Comparison of ENCODE assay signal across 24 mouse cellular contexts in genomic region chr5:115015121-115015520, GRCm38 (mm10). TPM values are rescaled to one million over a fixed set of nuclear protein-coding genes. Genes with fewer than 3 reads are reported as not detected.
DNase-seq lines count a peak whose midpoint lies in the region; ATAC-seq and TF ChIP-seq lines count a peak whose summit lies in the region.
"Had no signal": no experiment of that assay in that cellular context is flagged by ENCODE, and none has a peak within 500 bp of the region (broad histone marks: within the 10 kb centered on the region; RNA-seq: fewer than 3 reads in every experiment).

No protein-coding gene starts in this region.

- intact Hi-C loops in heart, postnatal 10 days (cut with DNase I): no loop called here

- TF ChIP-seq EP300 in liver, embryonic 14.5 days (IDR thresholded peaks at IDR 0.05; ENCODE audit: low read depth): no peak

- H3K27ac ChIP-seq in heart, embryonic 12.5 days (ENCODE audit: poor library complexity, severe bottlenecking): peak overlapping the region; percentile 44
- peak overlapping the region; percentile 20; the same call in 1 of the 2 replicates for H3K27ac ChIP-seq in liver, embryonic 12.5 days
- H3K27ac ChIP-seq in liver, embryonic 14.5 days: no peak overlapping the region
- H3K27ac ChIP-seq in forebrain, embryonic 15.5 days (replicated peaks): no peak overlapping the region
- H3K27ac ChIP-seq: embryonic facial prominence, embryonic 12.5 days; midbrain, embryonic 10.5 days; neural tube, embryonic 13.5 days had no signal

- no peak overlapping the region; the same call in 1 of the 2 replicates for H3K9ac ChIP-seq in heart, embryonic 12.5 days
- H3K9ac ChIP-seq in liver, embryonic 12.5 days: 0 out of 2 replicates have a peak overlapping the region, but pooled peaks have one; percentile 22
- H3K9ac ChIP-seq in liver, embryonic 14.5 days (replicated peaks): no peak overlapping the region
- no peak overlapping the region for H3K9ac ChIP-seq in forebrain, embryonic 15.5 days (replicated peaks)
- H3K9ac ChIP-seq: embryonic facial prominence, embryonic 12.5 days; neural tube, embryonic 13.5 days had no signal

- no peaks in the 10 kb centered on the region for H3K9me3 ChIP-seq in heart, embryonic 12.5 days (replicated peaks)
- H3K9me3 ChIP-seq in liver, embryonic 12.5 days (replicated peaks): no peaks in the 10 kb centered on the region
- no peaks in the 10 kb centered on the region for H3K9me3 ChIP-seq in liver, embryonic 14.5 days (ENCODE audit: control insufficient read depth, low read length)
- H3K9me3 ChIP-seq in forebrain, embryonic 15.5 days: no peaks in the 10 kb centered on the region
- H3K9me3 ChIP-seq: embryonic facial prominence, embryonic 12.5 days; midbrain, embryonic 10.5 days; neural tube, embryonic 13.5 days had no signal

- H3K27me3 ChIP-seq in heart, embryonic 12.5 days (replicated peaks): no peaks in the 10 kb centered on the region
- no peaks in the 10 kb centered on the region for H3K27me3 ChIP-seq in liver, embryonic 12.5 days (replicated peaks)
- H3K27me3 ChIP-seq in liver, embryonic 14.5 days (ENCODE audit: control insufficient read depth, insufficient read depth, low read length): no peaks in the 10 kb centered on the region
- no peaks in the 10 kb centered on the region for H3K27me3 ChIP-seq in forebrain, embryonic 15.5 days
- H3K27me3 ChIP-seq: embryonic facial prominence, embryonic 12.5 days; neural tube, embryonic 13.5 days; Patski had no signal

- H3K4me1 ChIP-seq in heart, embryonic 12.5 days (replicated peaks): peaks cover 63% of the 10 kb centered on the region
- peaks cover 84% of the 10 kb centered on the region for H3K4me1 ChIP-seq in liver, embryonic 12.5 days
- peaks cover 55 to 62% of the 10 kb centered on the region in 2 experiments for H3K4me1 ChIP-seq in liver, embryonic 14.5 days (replicated peaks; ENCODE audit: control insufficient read depth in 2 of 2, insufficient read depth in 2 of 2, low read length in 1 of 2)
- H3K4me1 ChIP-seq in forebrain, embryonic 15.5 days: peaks cover 40% of the 10 kb centered on the region

- no peak for DNase-seq in heart, postnatal 10 days
- DNase-seq in liver: no peak
- peak; percentile 29 for DNase-seq in A20 (ENCODE audit: low read depth, low spot score)
- DNase-seq in liver, embryonic 14.5 days (ENCODE audit: low read depth in 3 of 3, low spot score in 3 of 3): no peak
- DNase-seq in B cell, adult 2 months: no peak
- DNase-seq: adrenal gland, postnatal 36 days; cerebellum, adult 8-10 months; kidney, adult 8-10 months; kidney, postnatal 25 days; lung, adult 2 months had no signal

- WGBS in heart, embryonic 12.5 days: 43% methylated on average over 4 of the region's 4 CpGs
- WGBS in liver, embryonic 12.5 days (ENCODE audit: insufficient replicate concordance): 53% methylated on average over 4 of the region's 4 CpGs
- 39% methylated on average over 4 of the region's 4 CpGs for WGBS in liver, embryonic 14.5 days (ENCODE audit: insufficient replicate concordance)
- 28% methylated on average over 4 of the region's 4 CpGs for WGBS in forebrain, embryonic 15.5 days

- no peaks in the 10 kb centered on the region for H3K36me3 ChIP-seq in heart, embryonic 12.5 days
- H3K36me3 ChIP-seq in liver, embryonic 12.5 days: peaks cover 6% of the 10 kb centered on the region; the same call in 1 of the 2 replicates
- no peaks in the 10 kb centered on the region for H3K36me3 ChIP-seq in liver, embryonic 14.5 days (replicated peaks; ENCODE audit: control insufficient read depth, insufficient read depth, low read depth)
- no peaks in the 10 kb centered on the region for H3K36me3 ChIP-seq in forebrain, embryonic 15.5 days
- H3K36me3 ChIP-seq: embryonic facial prominence, embryonic 12.5 days; neural tube, embryonic 13.5 days had no signal

- no peak overlapping the region for H3K4me3 ChIP-seq in heart, embryonic 12.5 days
- H3K4me3 ChIP-seq in liver, embryonic 12.5 days: no peak overlapping the region
- H3K4me3 ChIP-seq in liver, embryonic 14.5 days (ENCODE audit: insufficient read depth in 1 of 2, low read depth in 2 of 2, low read length in 2 of 2): no peak overlapping the region
- no peak overlapping the region for H3K4me3 ChIP-seq in forebrain, embryonic 15.5 days
- H3K4me3 ChIP-seq: embryonic facial prominence, embryonic 12.5 days; midbrain, embryonic 10.5 days; neural tube, embryonic 13.5 days had no signal

- H3K4me2 ChIP-seq in heart, embryonic 12.5 days: peak overlapping the region; percentile 25; the same call in 1 of the 2 replicates
- peak overlapping the region; percentile 36 for H3K4me2 ChIP-seq in liver, embryonic 12.5 days
- H3K4me2 ChIP-seq in liver, embryonic 14.5 days (ENCODE audit: low read depth): peak overlapping the region; percentile 33; the same call in 1 of the 2 replicates
- H3K4me2 ChIP-seq in forebrain, embryonic 15.5 days (replicated peaks): no peak overlapping the region
- H3K4me2 ChIP-seq: embryonic facial prominence, embryonic 12.5 days; neural tube, embryonic 13.5 days had no signal

- no peak for ATAC-seq in heart, embryonic 12.5 days (ENCODE audit: insufficient number of reproducible peaks, low FRiP score)
- no peak for ATAC-seq in liver, embryonic 12.5 days
- ATAC-seq in liver, embryonic 14.5 days (ENCODE audit: insufficient read depth): no peak
- no peak for ATAC-seq in forebrain, embryonic 15.5 days (replicated peaks)
- ATAC-seq: activated CD4-positive, CD25-positive, alpha-beta regulatory T cell, adult 4 months; forebrain, embryonic 16.5 days; Patski had no signal

- TF ChIP-seq CTCF in liver, embryonic 14.5 days (IDR thresholded peaks at IDR 0.05; ENCODE audit: low read depth): no peak

RNA-seq across cellular contexts. Expression of gene Sppl3, which starts 4.2 kb away (rescaled TPM):
- polyA plus RNA-seq in heart, embryonic 12.5 days (2016; fragmentation: Nextera tagmentation; extraction: Ambion mirVana): 18.2 and 18.9 TPM in 2 replicates
- 10 to 100 TPM; 51.9 to 56.5 TPM for total RNA-seq in heart, postnatal 10 days (2021)
- 19.3 and 23.7 TPM in 2 replicates for polyA plus RNA-seq in liver, embryonic 12.5 days (2016; fragmentation: Nextera tagmentation; extraction: Ambion mirVana)
- 17.2 and 17.6 TPM in 2 replicates for polyA plus RNA-seq in liver, embryonic 14.5 days (2012; rRNA removed)
- 5.4 and 7.0 TPM in 2 replicates for polyA plus RNA-seq in liver, embryonic 14.5 days (2014; fragmentation: Nextera tagmentation; extraction: Ambion mirVana)
- 19.2 and 31.7 TPM in 2 replicates for polyA plus RNA-seq in forebrain, embryonic 15.5 days (2015; fragmentation: Nextera tagmentation; extraction: Ambion mirVana)

RNA-seq across cellular contexts. Expression of gene Hnf1a, which starts 44.2 kb away (rescaled TPM):
- 0.05 and 0.19 TPM in 2 replicates for polyA plus RNA-seq in heart, embryonic 12.5 days (2016; fragmentation: Nextera tagmentation; extraction: Ambion mirVana)
- not detected for total RNA-seq in heart, postnatal 10 days (2021)
- 3.8 and 3.9 TPM in 2 replicates for polyA plus RNA-seq in liver, embryonic 12.5 days (2016; fragmentation: Nextera tagmentation; extraction: Ambion mirVana)
- 1.2 and 1.6 TPM in 2 replicates for polyA plus RNA-seq in liver, embryonic 14.5 days (2012; rRNA removed)
- 0.86 and 1.5 TPM in 2 replicates for polyA plus RNA-seq in liver, embryonic 14.5 days (2014; fragmentation: Nextera tagmentation; extraction: Ambion mirVana)
- not detected in 2 replicates for polyA plus RNA-seq in forebrain, embryonic 15.5 days (2015; fragmentation: Nextera tagmentation; extraction: Ambion mirVana)
- total RNA-seq: gastrocnemius, postnatal 4 days; hematopoietic stem cell, adult 5-6 weeks; layer of hippocampus, postnatal 14 days; left cerebral cortex, postnatal 10 days had no signal
- polyA plus RNA-seq: cortical plate, adult 2 months; lung, adult 2 months had no signal

Comparison
In these comparisons a context has a peak if more than half of its experiments do, and no peak if none do; other contexts are left out.
1. H3K27ac ChIP-seq: peak in heart, embryonic 12.5 days (single experiment) and liver, embryonic 12.5 days (single experiment); none in liver, embryonic 14.5 days (single experiment) and forebrain, embryonic 15.5 days (single experiment).